Mouse (Mus musculus) MEL (cell line): Measurements from ENCODE around the gene 4930579F01Rik. TPM values are rescaled to one million over a fixed set of nuclear protein-coding genes. Genes with fewer than 3 reads are reported as not detected.

Experiments
- DNase-seq: peaks from one replicate; pipeline ENCODE4 v3.0.0; 2011; ENCODE audit warnings: low read depth, low spot score
- H3K27ac ChIP-seq: 2 replicates; pipeline ENCODE4 v1.5.1; 2012; ENCODE audit warnings: low read depth, mild to moderate bottlenecking, control low read depth, low read length, moderate library complexity; ENCODE audit not compliant: control insufficient read depth
- H3K27me3 ChIP-seq, 2 experiments: fragments of 150-350 bp in 1 of 2; sonication (generic) in 1 of 2; 2 replicates each; pipeline ENCODE4 v1.6.1; 2012; ENCODE audit warnings: low read length in 2 of 2, mild to moderate bottlenecking in 2 of 2, improper control_type of control experiment in 1 of 2, moderate library complexity in 1 of 2; ENCODE audit not compliant: insufficient read depth in 2 of 2, control insufficient read depth in 1 of 2
- H3K36me3 ChIP-seq, 2 experiments: 2 replicates each; pipeline ENCODE4 v1.6.1; 2012 to 2014; ENCODE audit warnings: low read length in 2 of 2, improper control_type of control experiment in 1 of 2, inconsistent platforms in 1 of 2, mild to moderate bottlenecking in 1 of 2; ENCODE audit not compliant: insufficient read depth in 2 of 2, control insufficient read depth in 1 of 2
- H3K4me1 ChIP-seq, 2 experiments: fragments of 150-350 bp in 1 of 2; sonication (generic) in 1 of 2; 2 replicates each; pipeline ENCODE4 v1.6.1; 2012; ENCODE audit warnings: low read length in 2 of 2, improper control_type of control experiment in 1 of 2, mild to moderate bottlenecking in 1 of 2; ENCODE audit not compliant: insufficient read depth in 2 of 2, control insufficient read depth in 1 of 2
- H3K4me3 ChIP-seq, 2 experiments: fragments of 150-350 bp in 1 of 2; sonication (generic) in 1 of 2; 2 replicates each; pipeline ENCODE4 v1.5.1; 2012; ENCODE audit warnings: low read depth in 2 of 2, low read length in 2 of 2, mild to moderate bottlenecking in 2 of 2, moderate library complexity in 2 of 2, control low read depth in 1 of 2, improper control_type of control experiment in 1 of 2; ENCODE audit not compliant: control insufficient read depth in 1 of 2, insufficient read depth in 1 of 2
- H3K79me2 ChIP-seq: 2 replicates; pipeline ENCODE4 v1.6.1; 2012; ENCODE audit warnings: mild to moderate bottlenecking, low read length, moderate library complexity; ENCODE audit not compliant: control insufficient read depth, poor library complexity, insufficient read depth
- H3K9ac ChIP-seq: 2 replicates; pipeline ENCODE4 v1.6.1; 2012; ENCODE audit warnings: low read depth, mild to moderate bottlenecking, control low read depth, low read length, moderate library complexity; ENCODE audit not compliant: control insufficient read depth, poor library complexity, severe bottlenecking
- H3K9me3 ChIP-seq: fragments of 150-350 bp; sonication (generic); replicated peaks from 2 replicates; pipeline ENCODE4 v1.6.1; 2012; ENCODE audit warnings: mild to moderate bottlenecking, low read length, improper control_type of control experiment, moderate library complexity; ENCODE audit not compliant: insufficient read depth
- BHLHE40 ChIP-seq: IDR thresholded peaks from 2 replicates; pipeline ENCODE4 v1.6.1; 2012; ENCODE audit warnings: low read depth, mild to moderate bottlenecking, inconsistent platforms, low read length, improper control_type of control experiment, borderline replicate concordance
- CHD2 ChIP-seq: IDR thresholded peaks from 2 replicates; pipeline ENCODE4 v1.6.1; 2011; ENCODE audit warnings: low read length, improper control_type of control experiment
- CTCF ChIP-seq, 3 experiments: IDR thresholded peaks in 2 of 3; conservative IDR thresholded peaks in 1 of 3; 2 replicates each; pipeline ENCODE4 v1.5.1; 2011 to 2012; ENCODE audit warnings: low read length in 3 of 3, low read depth in 2 of 3, mild to moderate bottlenecking in 2 of 3, improper control_type of control experiment in 1 of 3, inconsistent platforms in 1 of 3, mixed read lengths in 1 of 3, moderate library complexity in 1 of 3; ENCODE audit not compliant: control insufficient read depth in 1 of 3, insufficient read depth in 1 of 3, poor library complexity in 1 of 3, severe bottlenecking in 1 of 3
- ELF1 ChIP-seq: IDR thresholded peaks from 2 replicates; pipeline ENCODE4 v1.6.1; 2014; ENCODE audit warnings: low read depth, mild to moderate bottlenecking, inconsistent platforms, low read length, improper control_type of control experiment, moderate library complexity
- EP300 ChIP-seq, 2 experiments: IDR thresholded peaks; 2 replicates each; pipeline ENCODE4 v1.6.1; 2011; ENCODE audit warnings: improper control_type of control experiment in 2 of 2, low read length in 2 of 2, low read depth in 1 of 2, mild to moderate bottlenecking in 1 of 2
- GABPA ChIP-seq: IDR thresholded peaks from 2 replicates; pipeline ENCODE4 v1.6.1; 2012; ENCODE audit warnings: low read depth, mild to moderate bottlenecking, inconsistent platforms, low read length, improper control_type of control experiment, moderate library complexity
- JUND ChIP-seq: IDR thresholded peaks from 2 replicates; pipeline ENCODE4 v1.6.1; 2011; ENCODE audit warnings: low read depth, mild to moderate bottlenecking, improper control_type of control experiment, low read length
- KAT2A ChIP-seq: conservative IDR thresholded peaks from 2 replicates; pipeline ENCODE4 v1.6.1; 2012; ENCODE audit warnings: low read depth, low read length, improper control_type of control experiment, inconsistent platforms
- MXI1 ChIP-seq: IDR thresholded peaks from 2 replicates; pipeline ENCODE4 v1.6.1; 2011; ENCODE audit warnings: mild to moderate bottlenecking, low read depth, low read length, improper control_type of control experiment
- MYC ChIP-seq: IDR thresholded peaks from 2 replicates; pipeline ENCODE4 v1.6.1; 2011; ENCODE audit warnings: low read depth, mild to moderate bottlenecking, low read length, improper control_type of control experiment, moderate library complexity
- NELFE ChIP-seq: IDR thresholded peaks from 2 replicates; pipeline ENCODE4 v1.6.1; 2011; ENCODE audit warnings: low read depth, low read length, improper control_type of control experiment
- NRF1 ChIP-seq: IDR thresholded peaks from 2 replicates; pipeline ENCODE4 v1.6.1; 2014; ENCODE audit warnings: low read depth, mild to moderate bottlenecking, inconsistent platforms, low read length, improper control_type of control experiment, moderate library complexity; ENCODE audit not compliant: poor library complexity, insufficient read depth, severe bottlenecking
- POLR2A ChIP-seq, 2 experiments: IDR thresholded peaks; 2 replicates each; pipeline ENCODE4 v1.6.1; 2011 to 2012; ENCODE audit warnings: low read length in 2 of 2, mild to moderate bottlenecking in 2 of 2, control low read depth in 1 of 2, improper control_type of control experiment in 1 of 2, low read depth in 1 of 2, moderate library complexity in 1 of 2; ENCODE audit not compliant: control insufficient read depth in 1 of 2, insufficient read depth in 1 of 2, poor library complexity in 1 of 2
- POLR2AphosphoS2 ChIP-seq: IDR thresholded peaks from 2 replicates; pipeline ENCODE4 v1.6.1; 2011; ENCODE audit warnings: low read length, improper control_type of control experiment
- POLR2AphosphoS5 ChIP-seq: IDR thresholded peaks from 2 replicates; pipeline ENCODE4 v1.6.1; 2012; ENCODE audit warnings: low read depth, borderline replicate concordance, mild to moderate bottlenecking, inconsistent platforms, low read length, moderate library complexity, mixed read lengths
- RAD21 ChIP-seq: IDR thresholded peaks from 2 replicates; pipeline ENCODE4 v1.6.1; 2011; ENCODE audit warnings: mild to moderate bottlenecking, low read depth, low read length, improper control_type of control experiment
- RCOR1 ChIP-seq: IDR thresholded peaks from 2 replicates; pipeline ENCODE4 v1.6.1; 2012; ENCODE audit warnings: low read depth, mild to moderate bottlenecking, inconsistent platforms, low read length, improper control_type of control experiment
- SIN3A ChIP-seq: IDR thresholded peaks from 2 replicates; pipeline ENCODE4 v1.6.1; 2012; ENCODE audit warnings: low read length, improper control_type of control experiment, inconsistent platforms
- SMC3 ChIP-seq: IDR thresholded peaks from 2 replicates; pipeline ENCODE4 v1.6.1; 2011; ENCODE audit warnings: low read depth, low read length, improper control_type of control experiment
- TAL1 ChIP-seq: IDR thresholded peaks from 2 replicates; pipeline ENCODE4 v1.6.1; 2012; ENCODE audit warnings: mild to moderate bottlenecking, inconsistent platforms, low read length, moderate library complexity, mixed read lengths
- TBP ChIP-seq: IDR thresholded peaks from 2 replicates; pipeline ENCODE4 v1.8.0; 2011; ENCODE audit warnings: low read depth, low read length, improper control_type of control experiment
- UBTF ChIP-seq: IDR thresholded peaks from 2 replicates; pipeline ENCODE4 v1.6.1; 2012; ENCODE audit warnings: low read depth, mild to moderate bottlenecking, inconsistent platforms, low read length, improper control_type of control experiment, moderate library complexity, borderline replicate concordance; ENCODE audit not compliant: insufficient read depth
- USF1 ChIP-seq: IDR thresholded peaks from 2 replicates; pipeline ENCODE4 v1.6.1; 2014; ENCODE audit warnings: low read depth, mild to moderate bottlenecking, inconsistent platforms, low read length, improper control_type of control experiment, moderate library complexity
- USF2 ChIP-seq, 2 experiments: IDR thresholded peaks; 2 replicates each; pipeline ENCODE4 v1.6.1; 2011 to 2012; ENCODE audit warnings: improper control_type of control experiment in 2 of 2, low read length in 2 of 2, borderline replicate concordance in 1 of 2, inconsistent platforms in 1 of 2, low read depth in 1 of 2, mild to moderate bottlenecking in 1 of 2; ENCODE audit not compliant: insufficient read depth in 1 of 2
- ZC3H11A ChIP-seq: IDR thresholded peaks from 2 replicates; pipeline ENCODE4 v1.6.1; 2012; ENCODE audit warnings: low read depth, mild to moderate bottlenecking, inconsistent platforms, low read length, improper control_type of control experiment
- ZNF384 ChIP-seq: IDR thresholded peaks from 2 replicates; pipeline ENCODE4 v1.6.1; 2012; ENCODE audit warnings: low read depth, mild to moderate bottlenecking, inconsistent platforms, low read length, improper control_type of control experiment
- polyA plus RNA-seq, 2 experiments: library from polyadenylated mRNA; stranded (reverse) in 1 of 2; unstranded in 1 of 2; fragments of >175 nt in 1 of 2; fragments of >200 nt in 1 of 2; gene quantifications; 2 replicates each; pipeline versions ENCODE4 v1.2.1 to v1.2.4; 2012; ENCODE audit warnings: low replicate concordance in 2 of 2, low read depth in 1 of 2; ENCODE audit not compliant: insufficient read length in 2 of 2, insufficient read depth in 1 of 2, missing spikeins in 1 of 2
- total RNA-seq: library from RNA; depleted of rRNA; stranded (reverse); fragments of 300-350 nt; gene quantifications from 2 replicates; pipeline ENCODE4 v1.2.3, GENCODE M21; 2012

Gene 4930579F01Rik
- total and polyA plus RNA-seq, 3 experiments: not detected

GRCm38 (mm10) chr3:138197973-138198721 lies 4.5 kb upstream of the 4930579F01Rik start:
- peak overlapping the region in 1 of 2 experiments; percentile 17; a peak in 1 of 4 replicates for H3K4me3 ChIP-seq
- DNase-seq: peak; percentile 91
- H3K36me3 ChIP-seq: no peaks in the 10 kb centered on the region
- H3K4me1 ChIP-seq: no peaks in the 10 kb centered on the region
- no peak overlapping the region for H3K27ac ChIP-seq
- H3K9ac ChIP-seq: no peak overlapping the region
- H3K27me3 ChIP-seq: peaks cover 0 to 3% of the 10 kb centered on the region in 2 experiments; a peak in 1 of 4 replicates
- no peaks in the 10 kb centered on the region for H3K79me2 ChIP-seq
- H3K9me3 ChIP-seq: no peaks in the 10 kb centered on the region
- TF ChIP-seq NELFE (no peak), ZNF384 (0 out of 2 replicates have a peak, but pooled peaks have one; percentile 12), CTCF (IDR thresholded peaks at IDR 0.05 in 2 of 3, conservative IDR thresholded peaks at IDR 0.05 in 1 of 3; ENCODE audit: control insufficient read depth in 1 of 3, insufficient read depth in 1 of 3, low read depth in 2 of 3, low read length in 3 of 3, poor library complexity in 1 of 3, severe bottlenecking in 1 of 3) (peak; percentile 79 to 95 (median 88)), RCOR1 (no peak), SMC3 (peak; percentile 86), ZC3H11A (peak; percentile 76), NRF1 (peak; percentile 38; the same call in 1 of the 2 replicates), RAD21 (peak; percentile 94), SIN3A (peak; percentile 27; the same call in 1 of the 2 replicates), EP300 (IDR thresholded peaks at IDR 0.05; ENCODE audit: low read depth in 1 of 2, low read length in 2 of 2) (no peak), BHLHE40 (no peak), POLR2A (IDR thresholded peaks at IDR 0.05; ENCODE audit: control insufficient read depth in 1 of 2, insufficient read depth in 1 of 2, low read depth in 1 of 2, low read length in 2 of 2, poor library complexity in 1 of 2) (no peak), TBP (no peak), POLR2AphosphoS2 (no peak), UBTF (no peak), USF2 (IDR thresholded peaks at IDR 0.05; ENCODE audit: borderline replicate concordance in 1 of 2, insufficient read depth in 1 of 2, low read depth in 1 of 2, low read length in 2 of 2) (no peak)
- TF ChIP-seq, all 39 proteins: peak for 7

GRCm38 (mm10) chr3:138197556-138197955 lies 3.9 kb upstream of the 4930579F01Rik start:
- no peak overlapping the region for H3K4me3 ChIP-seq
- H3K36me3 ChIP-seq: no peaks in the 10 kb centered on the region
- H3K27ac ChIP-seq: no peak overlapping the region
- no peak overlapping the region for H3K9ac ChIP-seq
- H3K4me1 ChIP-seq: no peaks in the 10 kb centered on the region
- TF ChIP-seq JUND: no peak
- no peak for TF ChIP-seq USF1
- no peak for TF ChIP-seq ZC3H11A
- TF ChIP-seq POLR2AphosphoS5: no peak
- no peak for TF ChIP-seq GABPA
- no peak for TF ChIP-seq TAL1
- TF ChIP-seq MXI1: no peak
- TF ChIP-seq CHD2: no peak
- TF ChIP-seq ELF1: no peak
- TF ChIP-seq MYC: no peak
- TF ChIP-seq POLR2AphosphoS2: no peak
- no peak for TF ChIP-seq USF2 (IDR thresholded peaks at IDR 0.05; ENCODE audit: borderline replicate concordance in 1 of 2, insufficient read depth in 1 of 2, low read depth in 1 of 2, low read length in 2 of 2)
- TF ChIP-seq KAT2A: no peak
- TF ChIP-seq, all 39 proteins: peak for 0
- no peaks in the 10 kb centered on the region for H3K79me2 ChIP-seq
- peaks cover 0 to 1% of the 10 kb centered on the region in 2 experiments; a peak in 1 of 4 replicates for H3K27me3 ChIP-seq
- H3K9me3 ChIP-seq: no peaks in the 10 kb centered on the region
- DNase-seq: no peak
